Mouse (Mus musculus): ENCODE data around the gene Arrdc5. TPM values are rescaled to one million over a fixed set of nuclear protein-coding genes. Genes with fewer than 3 reads are reported as not detected.

The Arrdc5 gene
- polyA plus RNA-seq, 1 experiment from 2014 or later = not detected

DNA sequence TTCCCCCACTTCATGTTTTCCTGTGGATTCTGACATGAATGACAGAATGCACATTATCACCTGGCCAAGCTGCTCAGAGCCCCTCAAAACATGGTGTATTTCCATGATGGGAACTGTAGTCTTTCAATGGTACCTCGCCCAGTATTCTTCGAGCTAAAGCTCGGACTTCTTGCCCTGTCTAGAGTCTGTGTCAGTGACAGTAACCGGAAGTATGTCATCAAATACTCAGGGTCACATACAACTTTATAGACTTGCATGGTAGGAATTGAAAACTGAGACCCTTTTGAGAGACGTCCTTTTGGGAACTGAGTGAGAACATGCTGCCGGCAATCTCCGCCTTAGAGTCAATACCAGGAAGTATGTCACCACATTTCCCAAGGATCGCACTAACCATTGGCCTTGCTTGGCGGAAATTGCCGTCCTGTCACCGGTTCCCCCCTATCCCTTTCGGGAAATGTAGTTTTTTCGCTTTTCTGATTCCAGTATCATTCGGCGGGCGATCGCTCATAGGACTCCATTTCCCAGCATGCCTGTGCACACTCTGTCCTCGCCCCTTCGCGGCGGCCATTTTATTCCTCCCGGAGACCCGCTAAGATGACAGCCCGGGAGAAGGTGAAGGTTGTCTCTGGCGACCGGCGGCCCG is 43.7 kb downstream of the Arrdc5 start, which contains the start of gene Fem1a:
Gene Fem1a, plus strand, starts transcription at position 572 of the 643 bp plus-strand sequence.
- WGBS = under 1% methylated on average over 28 of the region's 28 CpGs
- H3K4me2 ChIP-seq (ENCODE audit: low read depth, low read length) = peak within 1 kb of the TSS; percentile 90
- no peaks in the 10 kb centered on the region; the same call in 1 of the 2 replicates for H3K4me1 ChIP-seq (ENCODE audit: control insufficient read depth, insufficient read depth, low read length)
- H3K27me3 ChIP-seq (ENCODE audit: control insufficient read depth, insufficient read depth, low read length) = no peaks in the 10 kb centered on the region
- H3K36me3 ChIP-seq (replicated peaks; ENCODE audit: control insufficient read depth, insufficient read depth, low read depth, low read length) = no peaks in the 10 kb centered on the region
- H3K4me3 ChIP-seq (ENCODE audit: low read depth, low read length) = peak within 1 kb of the TSS; percentile 68
- peak; percentile 99 for DNase-seq (ENCODE audit: low spot score)
- peak; percentile 84 for ATAC-seq (replicated peaks; ENCODE audit: insufficient number of reproducible peaks, low FRiP score, low TSS enrichment, low read depth)
- peak within 1 kb of the TSS; percentile 78 for H3K27ac ChIP-seq (replicated peaks; ENCODE audit: low read depth, low read length)
- H3K9me3 ChIP-seq (replicated peaks; ENCODE audit: control insufficient read depth, low read length) = no peaks in the 10 kb centered on the region
- H3K9ac ChIP-seq (replicated peaks; ENCODE audit: low read length) = peak within 1 kb of the TSS; percentile 54

DNA sequence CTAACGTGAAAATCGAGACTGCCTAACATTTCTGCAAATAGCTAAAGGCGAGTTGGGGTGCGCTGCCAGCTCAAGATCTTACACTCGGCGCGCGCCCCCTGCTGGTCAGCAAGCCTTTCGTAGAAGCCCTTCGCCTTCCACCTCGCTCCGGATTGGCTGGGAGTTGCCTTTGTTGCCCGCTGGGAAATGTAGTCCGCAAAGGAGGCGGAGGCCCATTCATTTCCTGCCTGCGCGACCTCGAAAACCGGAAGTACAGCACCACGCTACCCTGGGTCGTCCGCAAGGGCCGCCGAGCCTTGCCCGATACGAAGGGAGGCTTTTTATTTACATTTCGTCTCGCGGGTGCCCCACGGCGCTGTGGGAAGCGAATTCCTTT is 44.2 kb downstream of the Arrdc5 start:
- Histone ChIP-seq H3K36me3 (replicated peaks; ENCODE audit: control insufficient read depth, insufficient read depth, low read depth, low read length) (no peaks in the 10 kb centered on the region), H3K27me3 (ENCODE audit: control insufficient read depth, insufficient read depth, low read length) (no peaks in the 10 kb centered on the region), H3K4me3 (ENCODE audit: low read depth, low read length) (peak overlapping the region; percentile 57), H3K27ac (replicated peaks; ENCODE audit: low read depth, low read length) (peak overlapping the region; percentile 78), H3K4me2 (ENCODE audit: low read depth, low read length) (peak overlapping the region; percentile 71), H3K4me1 (ENCODE audit: control insufficient read depth, insufficient read depth, low read length) (no peaks in the 10 kb centered on the region; the same call in 1 of the 2 replicates), H3K9ac (replicated peaks; ENCODE audit: low read length) (peak overlapping the region; percentile 54; the same call in 1 of the 2 replicates), H3K9me3 (replicated peaks; ENCODE audit: control insufficient read depth, low read length) (no peaks in the 10 kb centered on the region)
- WGBS = under 1% methylated on average over 32 of the region's 32 CpGs
- peak; percentile 90 for ATAC-seq (replicated peaks; ENCODE audit: insufficient number of reproducible peaks, low FRiP score, low TSS enrichment, low read depth)
- DNase-seq (ENCODE audit: low spot score) = peak; percentile 99

DNA sequence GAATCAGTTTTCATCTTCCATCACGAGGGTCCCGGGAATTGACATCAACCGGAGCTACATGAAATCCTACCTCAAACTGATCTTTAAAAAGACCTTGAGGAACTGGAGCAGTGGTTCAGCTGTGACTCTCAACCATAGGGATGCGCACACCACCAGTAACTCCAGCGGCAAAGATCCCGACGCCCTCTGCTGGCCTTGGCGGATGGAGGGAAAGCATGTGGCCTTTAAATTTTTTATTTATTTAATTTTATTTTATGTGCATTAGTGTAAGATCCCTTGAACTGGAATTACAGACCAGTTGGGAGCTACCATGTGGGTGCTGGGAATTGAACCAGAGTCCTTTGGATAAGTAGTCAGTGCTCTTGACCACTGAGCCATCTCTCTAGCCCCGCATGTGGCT is 44.7 kb downstream of the Arrdc5 start:
- Histone ChIP-seq H3K4me1 (ENCODE audit: control insufficient read depth, insufficient read depth, low read length) (no peaks in the 10 kb centered on the region; the same call in 1 of the 2 replicates), H3K27me3 (ENCODE audit: control insufficient read depth, insufficient read depth, low read length) (no peaks in the 10 kb centered on the region), H3K9ac (replicated peaks; ENCODE audit: low read length) (no peak overlapping the region), H3K27ac (replicated peaks; ENCODE audit: low read depth, low read length) (no peak overlapping the region), H3K9me3 (replicated peaks; ENCODE audit: control insufficient read depth, low read length) (no peaks in the 10 kb centered on the region), H3K36me3 (replicated peaks; ENCODE audit: control insufficient read depth, insufficient read depth, low read depth, low read length) (no peaks in the 10 kb centered on the region), H3K4me3 (ENCODE audit: low read depth, low read length) (no peak overlapping the region), H3K4me2 (ENCODE audit: low read depth, low read length) (no peak overlapping the region; the same call in 1 of the 2 replicates)
- WGBS = 20% methylated on average over 9 of the region's 9 CpGs
- DNase-seq (ENCODE audit: low spot score) = peak; percentile 52
- peak; percentile 1; the same call in 1 of the 2 replicates for ATAC-seq (replicated peaks; ENCODE audit: insufficient number of reproducible peaks, low FRiP score, low TSS enrichment, low read depth)

DNA sequence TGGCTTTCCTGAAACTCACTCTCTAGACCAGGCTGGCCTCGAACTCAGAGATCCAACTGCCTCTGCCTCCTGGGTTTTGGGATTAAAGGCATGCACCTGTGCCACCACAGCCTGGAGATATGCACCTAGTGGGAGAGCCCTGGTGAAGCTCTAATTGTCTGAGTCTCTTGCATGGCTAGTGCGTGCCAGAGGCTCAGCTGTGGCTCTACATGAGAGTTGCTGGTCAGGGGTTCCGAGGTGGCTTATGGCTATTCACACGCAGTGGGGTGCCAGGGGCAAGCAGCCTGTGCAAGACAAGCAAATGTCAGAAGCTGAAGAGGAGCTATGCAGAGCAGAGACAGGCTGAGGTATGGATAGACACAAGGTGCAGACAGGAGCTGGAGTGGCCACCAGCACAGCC is 45.4 kb downstream of the Arrdc5 start:
- no peaks in the 10 kb centered on the region for H3K9me3 ChIP-seq (replicated peaks; ENCODE audit: control insufficient read depth, low read length)
- no peaks in the 10 kb centered on the region for H3K27me3 ChIP-seq (ENCODE audit: control insufficient read depth, insufficient read depth, low read length)
- no peaks in the 10 kb centered on the region; the same call in 1 of the 2 replicates for H3K4me1 ChIP-seq (ENCODE audit: control insufficient read depth, insufficient read depth, low read length)
- H3K9ac ChIP-seq (replicated peaks; ENCODE audit: low read length) = no peak overlapping the region
- 83% methylated on average over 4 of the region's 4 CpGs for WGBS
- no peak overlapping the region for H3K4me2 ChIP-seq (ENCODE audit: low read depth, low read length)
- DNase-seq (ENCODE audit: low spot score) (no peak), ATAC-seq (replicated peaks; ENCODE audit: insufficient number of reproducible peaks, low FRiP score, low TSS enrichment, low read depth) (no peak)
- H3K4me3 ChIP-seq (ENCODE audit: low read depth, low read length) = no peak overlapping the region
- H3K36me3 ChIP-seq (replicated peaks; ENCODE audit: control insufficient read depth, insufficient read depth, low read depth, low read length) = no peaks in the 10 kb centered on the region
- no peak overlapping the region for H3K27ac ChIP-seq (replicated peaks; ENCODE audit: low read depth, low read length)

DNA sequence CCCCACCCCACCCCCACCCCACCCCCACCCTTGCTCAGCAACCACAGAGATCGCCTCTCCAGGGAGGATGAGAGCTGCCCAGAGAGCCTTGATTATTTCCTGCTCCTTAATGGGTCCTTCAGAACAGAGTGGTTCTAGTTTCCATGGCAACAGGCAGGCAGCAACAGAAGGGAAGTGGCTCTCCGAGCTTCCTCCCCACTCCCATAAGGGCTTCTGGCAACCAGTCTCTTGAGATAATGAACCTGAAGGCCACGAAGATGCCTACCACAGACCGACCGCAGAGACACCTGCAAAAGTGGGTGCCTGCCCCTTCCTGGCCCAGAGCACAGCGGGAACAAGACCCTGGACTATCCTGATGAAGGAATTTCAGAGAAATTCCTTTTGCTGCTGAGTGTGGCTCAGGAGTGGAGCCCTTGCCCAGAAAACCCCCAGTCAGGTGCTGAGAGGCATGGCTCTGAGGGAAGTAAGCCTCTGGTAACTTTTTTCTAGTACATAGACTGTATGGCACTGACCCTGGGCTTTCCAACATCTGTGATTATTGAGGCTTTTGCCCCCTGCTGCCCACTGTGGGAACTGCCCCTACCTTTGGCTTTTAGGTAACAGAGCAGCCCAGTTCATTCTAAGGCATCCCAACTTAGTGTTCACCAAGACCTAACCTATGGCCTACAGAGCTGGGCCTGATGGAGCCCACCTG is 48.8 kb downstream of the Arrdc5 start:
- no peaks in the 10 kb centered on the region for H3K27me3 ChIP-seq (ENCODE audit: control insufficient read depth, insufficient read depth, low read length)

DNA sequence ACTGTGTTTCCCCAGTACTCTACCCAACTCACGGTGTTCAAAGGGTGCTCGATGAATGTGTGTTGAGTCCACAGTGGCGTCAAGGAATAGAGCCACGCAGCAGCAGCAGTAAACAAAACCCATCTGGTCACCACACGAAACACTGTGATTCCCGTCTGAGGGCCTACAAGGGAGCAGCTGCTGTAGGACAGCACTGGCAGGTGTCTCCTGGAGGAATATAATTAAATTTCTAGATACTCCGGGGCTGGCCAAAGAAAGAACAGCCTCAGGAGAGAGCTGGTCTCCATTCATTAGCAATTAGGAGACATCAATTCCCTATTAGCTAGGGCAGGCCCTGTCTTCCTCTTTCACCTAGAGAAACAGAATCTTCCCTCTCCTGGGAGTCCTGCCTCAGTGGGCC is 54.5 kb downstream of the Arrdc5 start:
- peaks cover 5% of the 10 kb centered on the region; the same call in 1 of the 2 replicates for H3K27me3 ChIP-seq (ENCODE audit: control insufficient read depth, insufficient read depth, low read length)
- H3K9ac ChIP-seq (replicated peaks; ENCODE audit: low read length) = no peak overlapping the region
- WGBS = 59% methylated on average over 7 of the region's 7 CpGs
- DNase-seq (ENCODE audit: low spot score) (no peak), ATAC-seq (replicated peaks; ENCODE audit: insufficient number of reproducible peaks, low FRiP score, low TSS enrichment, low read depth) (no peak)
- no peak overlapping the region for H3K4me3 ChIP-seq (ENCODE audit: low read depth, low read length)
- H3K27ac ChIP-seq (replicated peaks; ENCODE audit: low read depth, low read length) = no peak overlapping the region
- no peaks in the 10 kb centered on the region for H3K36me3 ChIP-seq (replicated peaks; ENCODE audit: control insufficient read depth, insufficient read depth, low read depth, low read length)
- H3K4me1 ChIP-seq (ENCODE audit: control insufficient read depth, insufficient read depth, low read length) = no peaks in the 10 kb centered on the region; the same call in 1 of the 2 replicates
- no peak overlapping the region for H3K4me2 ChIP-seq (ENCODE audit: low read depth, low read length)
- H3K9me3 ChIP-seq (replicated peaks; ENCODE audit: control insufficient read depth, low read length) = no peaks in the 10 kb centered on the region

More for the DNA sequence above, 48.8 kb downstream of the Arrdc5 start:
- H3K9me3 ChIP-seq (replicated peaks; ENCODE audit: control insufficient read depth, low read length) = no peaks in the 10 kb centered on the region
- 28% methylated on average over 6 of the region's 6 CpGs for WGBS
- ATAC-seq (replicated peaks; ENCODE audit: insufficient number of reproducible peaks, low FRiP score, low TSS enrichment, low read depth) (no peak), DNase-seq (ENCODE audit: low spot score) (peak; percentile 81)
- no peaks in the 10 kb centered on the region for H3K36me3 ChIP-seq (replicated peaks; ENCODE audit: control insufficient read depth, insufficient read depth, low read depth, low read length)
- H3K4me1 ChIP-seq (ENCODE audit: control insufficient read depth, insufficient read depth, low read length) = no peaks in the 10 kb centered on the region; the same call in 1 of the 2 replicates
- H3K4me2 ChIP-seq (ENCODE audit: low read depth, low read length) = no peak overlapping the region
- no peak overlapping the region for H3K9ac ChIP-seq (replicated peaks; ENCODE audit: low read length)
- H3K4me3 ChIP-seq (ENCODE audit: low read depth, low read length) = no peak overlapping the region
- H3K27ac ChIP-seq (replicated peaks; ENCODE audit: low read depth, low read length) = no peak overlapping the region

Other genes starting within 250 kb of the Arrdc5 start
- gene Ubxn6, start 225.3 kb downstream of the Arrdc5 start, polyA plus RNA-seq (2014; fragmentation: Nextera tagmentation; extraction: Ambion mirVana) = 40.9 and 43.1 TPM in 2 replicates
- gene Hdgfl2, start 220.7 kb downstream of the Arrdc5 start, polyA plus RNA-seq (2014; fragmentation: Nextera tagmentation; extraction: Ambion mirVana) = 101 and 106 TPM in 2 replicates
- 0.08 TPM in 1 of 2 replicates, not detected in the other for gene Plin4, start 190.5 kb downstream of the Arrdc5 start, polyA plus RNA-seq (2014; fragmentation: Nextera tagmentation; extraction: Ambion mirVana)
- gene Plin5, start 182.7 kb downstream of the Arrdc5 start, polyA plus RNA-seq (2014; fragmentation: Nextera tagmentation; extraction: Ambion mirVana) = 0.10 and 0.31 TPM in 2 replicates
- gene Lrg1, start 178.3 kb downstream of the Arrdc5 start, polyA plus RNA-seq (2014; fragmentation: Nextera tagmentation; extraction: Ambion mirVana) = not detected in 2 replicates
- 1.1 and 1.6 TPM in 2 replicates for gene Sema6b, start 159.9 kb downstream of the Arrdc5 start, polyA plus RNA-seq (2014; fragmentation: Nextera tagmentation; extraction: Ambion mirVana)
- gene Tnfaip8l1, start 137.8 kb downstream of the Arrdc5 start, polyA plus RNA-seq (2014; fragmentation: Nextera tagmentation; extraction: Ambion mirVana) = 12.1 and 12.7 TPM in 2 replicates
- gene Mydgf, start 116.4 kb downstream of the Arrdc5 start, polyA plus RNA-seq (2014; fragmentation: Nextera tagmentation; extraction: Ambion mirVana) = 48.5 and 60.5 TPM in 2 replicates
- gene Dpp9, start 81.4 kb downstream of the Arrdc5 start, polyA plus RNA-seq (2014; fragmentation: Nextera tagmentation; extraction: Ambion mirVana) = 23.7 and 33.1 TPM in 2 replicates
- 10.1 and 11.6 TPM in 2 replicates for gene Fem1a, start 43.5 kb downstream of the Arrdc5 start, polyA plus RNA-seq (2014; fragmentation: Nextera tagmentation; extraction: Ambion mirVana)
- 2.9 and 3.6 TPM in 2 replicates for gene Ticam1, start 23.5 kb downstream of the Arrdc5 start, polyA plus RNA-seq (2014; fragmentation: Nextera tagmentation; extraction: Ambion mirVana)
- gene Plin3, start 7.4 kb downstream of the Arrdc5 start, polyA plus RNA-seq (2014; fragmentation: Nextera tagmentation; extraction: Ambion mirVana) = 33.0 and 48.5 TPM in 2 replicates
- 118 and 119 TPM in 2 replicates for gene Uhrf1, start 3.0 kb upstream of the Arrdc5 start, polyA plus RNA-seq (2014; fragmentation: Nextera tagmentation; extraction: Ambion mirVana)
- gene Kdm4b, start 25.8 kb upstream of the Arrdc5 start, polyA plus RNA-seq (2014; fragmentation: Nextera tagmentation; extraction: Ambion mirVana) = 27.3 and 28.2 TPM in 2 replicates
- 80.1 and 81.5 TPM in 2 replicates for gene Ptprs, start 176.2 kb upstream of the Arrdc5 start, polyA plus RNA-seq (2014; fragmentation: Nextera tagmentation; extraction: Ambion mirVana)
- gene Znrf4, start 212.1 kb upstream of the Arrdc5 start, polyA plus RNA-seq (2014; fragmentation: Nextera tagmentation; extraction: Ambion mirVana) = not detected in 2 replicates